ENCODE assay signal across 14 mouse cellular contexts in genomic region chr17:70845543-70845942, GRCm38 (mm10). TPM values are rescaled to one million over a fixed set of nuclear protein-coding genes. Genes with fewer than 3 reads are reported as not detected.
DNase-seq lines count a peak whose midpoint lies in the region; ATAC-seq and TF ChIP-seq lines count a peak whose summit lies in the region.
"Had no signal": no experiment of that assay in that cellular context is flagged by ENCODE, and none has a peak within 500 bp of the region (broad histone marks: within the 10 kb centered on the region; RNA-seq: fewer than 3 reads in every experiment).

No protein-coding gene starts in this region.

- peak overlapping the region; percentile 88 for H3K27ac ChIP-seq in kidney, adult 2 months (ENCODE audit: insufficient read depth, low read depth, low read length)
- peak overlapping the region; percentile 56 for H3K27ac ChIP-seq in ES-Bruce4 (ENCODE audit: insufficient read depth, low read length)
- peak overlapping the region; percentile 76 for H3K27ac ChIP-seq in kidney, embryonic 15.5 days
- no peak overlapping the region for H3K27ac ChIP-seq in hindbrain, embryonic 13.5 days
- H3K27ac ChIP-seq: embryonic facial prominence, embryonic 12.5 days; hindbrain, embryonic 12.5 days; limb, embryonic 13.5 days; midbrain, embryonic 15.5 days; neural tube, embryonic 15.5 days had no signal

- H3K9me3 ChIP-seq in ES-Bruce4 (replicated peaks; ENCODE audit: control insufficient read depth, insufficient read depth, low read length, poor library complexity, severe bottlenecking): no peaks in the 10 kb centered on the region
- no peaks in the 10 kb centered on the region for H3K9me3 ChIP-seq in kidney, embryonic 15.5 days (replicated peaks)
- no peaks in the 10 kb centered on the region for H3K9me3 ChIP-seq in hindbrain, embryonic 13.5 days
- H3K9me3 ChIP-seq: embryonic facial prominence, embryonic 12.5 days; hindbrain, embryonic 12.5 days; limb, embryonic 13.5 days; midbrain, embryonic 15.5 days; neural tube, embryonic 15.5 days had no signal

- no peaks in the 10 kb centered on the region; the same call in 1 of the 2 replicates for H3K36me3 ChIP-seq in kidney, adult 2 months (ENCODE audit: control insufficient read depth, insufficient read depth, low read length)
- peaks cover 43% of the 10 kb centered on the region for H3K36me3 ChIP-seq in ES-Bruce4 (ENCODE audit: control insufficient read depth, insufficient read depth, low read length, poor library complexity, severe bottlenecking)
- peaks cover 50% of the 10 kb centered on the region for H3K36me3 ChIP-seq in kidney, embryonic 15.5 days
- peaks cover 53% of the 10 kb centered on the region for H3K36me3 ChIP-seq in myocyte (ENCODE audit: control insufficient read depth, insufficient read depth)
- H3K36me3 ChIP-seq in hindbrain, embryonic 13.5 days: no peaks in the 10 kb centered on the region; the same call in 1 of the 2 replicates
- H3K36me3 ChIP-seq: midbrain, embryonic 15.5 days; neural tube, embryonic 15.5 days had no signal

- H3K27me3 ChIP-seq in kidney, adult 2 months (replicated peaks; ENCODE audit: control insufficient read depth, insufficient read depth, low read length): no peaks in the 10 kb centered on the region
- H3K27me3 ChIP-seq in ES-Bruce4 (ENCODE audit: control insufficient read depth, insufficient read depth, low read length, poor library complexity, severe bottlenecking) (no peaks in the 10 kb centered on the region), myocyte (ENCODE audit: control insufficient read depth, insufficient read depth, insufficient read length) (no peaks in the 10 kb centered on the region)
- H3K27me3 ChIP-seq in kidney, embryonic 15.5 days: no peaks in the 10 kb centered on the region
- peaks cover 19% of the 10 kb centered on the region for H3K27me3 ChIP-seq in hindbrain, embryonic 13.5 days
- H3K27me3 ChIP-seq: embryonic facial prominence, embryonic 12.5 days; limb, embryonic 13.5 days had no signal

- peak; percentile 88 for DNase-seq in kidney, adult 2 months
- no peak for DNase-seq in kidney, adult 18-20 months
- DNase-seq in frontal cortex, postnatal 14 days (ENCODE audit: low spot score in 2 of 2): no peak
- DNase-seq in urinary bladder, postnatal 36 days (ENCODE audit: low spot score in 2 of 2): no peak
- DNase-seq: right cerebral cortex, postnatal 25 days had no signal

- H3K4me1 ChIP-seq in kidney, adult 2 months (ENCODE audit: control insufficient read depth, insufficient read depth, low read length): peaks cover 23% of the 10 kb centered on the region
- peaks cover 7% of the 10 kb centered on the region for H3K4me1 ChIP-seq in ES-Bruce4 (ENCODE audit: control insufficient read depth, insufficient read depth, low read length)
- H3K4me1 ChIP-seq in kidney, embryonic 15.5 days: peaks cover 45% of the 10 kb centered on the region
- H3K4me1 ChIP-seq in hindbrain, embryonic 13.5 days (replicated peaks): peaks cover 32% of the 10 kb centered on the region

- TF ChIP-seq POLR2A in kidney, adult 2 months (IDR thresholded peaks at IDR 0.05; ENCODE audit: low read depth, low read length): no peak
- TF ChIP-seq POLR2A in ES-Bruce4 (IDR thresholded peaks at IDR 0.05; ENCODE audit: insufficient read depth, low read length): no peak
- TF ChIP-seq POLR2A in myocyte (IDR thresholded peaks at IDR 0.05; ENCODE audit: insufficient read length, low read depth): no peak

- H3K4me3 ChIP-seq in kidney, adult 2 months (ENCODE audit: insufficient read depth, low read depth, low read length): no peak overlapping the region
- no peak overlapping the region for H3K4me3 ChIP-seq in ES-Bruce4 (ENCODE audit: low read depth, low read length)
- H3K4me3 ChIP-seq in kidney, embryonic 15.5 days (replicated peaks): no peak overlapping the region
- H3K4me3 ChIP-seq in myocyte: no peak overlapping the region
- no peak overlapping the region for H3K4me3 ChIP-seq in hindbrain, embryonic 13.5 days
- H3K4me3 ChIP-seq: embryonic facial prominence, embryonic 12.5 days; hindbrain, embryonic 12.5 days; limb, embryonic 13.5 days; midbrain, embryonic 15.5 days; neural tube, embryonic 15.5 days had no signal

- no peak for TF ChIP-seq EP300 in ES-Bruce4 (IDR thresholded peaks at IDR 0.05; ENCODE audit: insufficient read depth, low read depth, low read length)

- H3K4me2 ChIP-seq in kidney, embryonic 15.5 days: peak overlapping the region; percentile 94; the same call in 1 of the 2 replicates
- H3K4me2 ChIP-seq in myocyte (ENCODE audit: low read depth): peak overlapping the region; percentile 82
- H3K4me2 ChIP-seq in hindbrain, embryonic 13.5 days: no peak overlapping the region
- H3K4me2 ChIP-seq: embryonic facial prominence, embryonic 12.5 days; hindbrain, embryonic 12.5 days; midbrain, embryonic 15.5 days; neural tube, embryonic 15.5 days had no signal

- no peak for TF ChIP-seq CTCF in kidney, adult 2 months (conservative IDR thresholded peaks at IDR 0.05; ENCODE audit: insufficient read depth, insufficient read length, low read depth, low read length)
- no peak for TF ChIP-seq CTCF in ES-Bruce4 (IDR thresholded peaks at IDR 0.05; ENCODE audit: low read depth, low read length)

- H3K79me2 ChIP-seq in myocyte (ENCODE audit: control insufficient read depth, insufficient read depth): peaks cover 92% of the 10 kb centered on the region

- no peak overlapping the region for H3ac ChIP-seq in myocyte (ENCODE audit: control insufficient read depth, insufficient read length)

- H3K9ac ChIP-seq in ES-Bruce4 (ENCODE audit: low read depth, poor library complexity, severe bottlenecking): 0 out of 2 replicates have a peak overlapping the region, but pooled peaks have one; percentile 34
- no peak overlapping the region for H3K9ac ChIP-seq in kidney, embryonic 15.5 days
- no peak overlapping the region for H3K9ac ChIP-seq in hindbrain, embryonic 13.5 days
- H3K9ac ChIP-seq: embryonic facial prominence, embryonic 12.5 days; hindbrain, embryonic 12.5 days; midbrain, embryonic 15.5 days; neural tube, embryonic 15.5 days had no signal

- 30% methylated on average over 2 of the region's 2 CpGs for WGBS in kidney, adult 2 months
- 66% methylated on average over 2 of the region's 2 CpGs for WGBS in kidney, embryonic 15.5 days
- WGBS in hindbrain, embryonic 13.5 days: 84% methylated on average over 2 of the region's 2 CpGs

- ATAC-seq in kidney, embryonic 15.5 days (replicated peaks; ENCODE audit: low FRiP score): no peak
- ATAC-seq in hindbrain, embryonic 13.5 days (ENCODE audit: low FRiP score): no peak
- ATAC-seq: midbrain, embryonic 15.5 days had no signal

TF ChIP-seq in myocyte, 11 proteins besides CTCF, POLR2A, EP300 and RAD21:
- no peak for TF ChIP-seq TCF3 (IDR thresholded peaks at IDR 0.05; ENCODE audit: insufficient read length, low read depth)
- no peak for TF ChIP-seq USF1 (IDR thresholded peaks at IDR 0.05; ENCODE audit: low read depth)
- TF ChIP-seq MYOG (IDR thresholded peaks at IDR 0.05; ENCODE audit: control insufficient read depth in 1 of 3, insufficient read depth in 1 of 3, insufficient read length in 2 of 3, low read depth in 2 of 3): no peak
- no peak for TF ChIP-seq TCF12 (IDR thresholded peaks at IDR 0.05; ENCODE audit: insufficient read depth, poor library complexity, severe bottlenecking)
- no peak for TF ChIP-seq MAX (IDR thresholded peaks at IDR 0.05; ENCODE audit: low read depth)
- no peak for TF ChIP-seq POLR2AphosphoS2 (IDR thresholded peaks at IDR 0.05; ENCODE audit: insufficient read length, low read depth)
- no peak for TF ChIP-seq MYOD1 (IDR thresholded peaks at IDR 0.05; ENCODE audit: control insufficient read depth in 1 of 3, insufficient read length in 2 of 3, low read depth in 2 of 3)
- TF ChIP-seq E2F4 (IDR thresholded peaks at IDR 0.05; ENCODE audit: insufficient read depth): no peak
- no peak for TF ChIP-seq REST (IDR thresholded peaks at IDR 0.05; ENCODE audit: insufficient read depth, insufficient read length)
- no peak for TF ChIP-seq SRF (IDR thresholded peaks at IDR 0.05; ENCODE audit: control insufficient read depth, insufficient read length, low read depth)
- TF ChIP-seq CEBPB (IDR thresholded peaks at IDR 0.05; ENCODE audit: insufficient read depth, poor library complexity, severe bottlenecking): no peak

RNA-seq across cellular contexts. Expression of gene Tgif1, which starts 7.8 kb away (rescaled TPM):
- 20.1 and 20.7 TPM in 2 replicates for polyA plus RNA-seq in kidney, adult 2 months (2012; rRNA removed)
- polyA plus RNA-seq in ES-Bruce4 (2011; ENCODE audit: insufficient read depth, insufficient read length, low read depth, missing spikeins) (218 and 227 TPM in 2 replicates), myocyte (2012; fragmentation: generic; extraction: Trizol) (75.2 TPM)
- 87.9 and 89.6 TPM in 2 replicates for polyA plus RNA-seq in kidney, embryonic 15.5 days (2015; fragmentation: Nextera tagmentation; extraction: Ambion mirVana)
- polyA plus RNA-seq in hindbrain, embryonic 13.5 days (2015; fragmentation: Nextera tagmentation; extraction: Ambion mirVana): 26.4 TPM in 2 replicates
